Mouse (Mus musculus) stomach, postnatal 0 days (tissue): Measurements from ENCODE around the gene Hoxa13. TPM values are rescaled to one million over a fixed set of nuclear protein-coding genes. Genes with fewer than 3 reads are reported as not detected.

Experiments
- ATAC-seq: fragments of 200-750 bp; cut with Nextera tagmentation; 2 replicates; pipeline ENCODE4 v1.8.0; 2017; ENCODE audit not compliant: low FRiP score, low TSS enrichment
- DNase-seq: peaks from one replicate; pipeline ENCODE4 v3.0.0-alpha.2; 2016; ENCODE audit warnings: low spot score
- H3K27ac ChIP-seq: fragments of 300-500 bp; sonication (generic); replicated peaks from 2 replicates; pipeline ENCODE4 v1.5.1; 2014; ENCODE audit warnings: mild to moderate bottlenecking, control low read depth
- H3K27me3 ChIP-seq: fragments of 300-500 bp; sonication (generic); 2 replicates; pipeline ENCODE4 v1.6.1; 2014; ENCODE audit warnings: low read length; ENCODE audit not compliant: control insufficient read depth, insufficient read depth
- H3K36me3 ChIP-seq: fragments of 300-500 bp; sonication (generic); 2 replicates; pipeline ENCODE4 v1.6.1; 2014; ENCODE audit warnings: low read length, mixed read lengths; ENCODE audit not compliant: control insufficient read depth, insufficient read depth
- H3K4me1 ChIP-seq: fragments of 300-500 bp; sonication (generic); replicated peaks from 2 replicates; pipeline ENCODE4 v1.6.1; 2014; ENCODE audit warnings: antibody characterized with exemption; ENCODE audit not compliant: control insufficient read depth, insufficient read depth
- H3K4me2 ChIP-seq: fragments of 300-500 bp; sonication (generic); replicated peaks from 2 replicates; pipeline ENCODE4 v1.6.1; 2014; ENCODE audit warnings: low read depth, mild to moderate bottlenecking, control low read depth, moderate library complexity
- H3K4me3 ChIP-seq: fragments of 300-500 bp; sonication (generic); 2 replicates; pipeline ENCODE4 v1.5.1; 2014; ENCODE audit warnings: low read depth, low read length, control low read depth
- H3K9ac ChIP-seq: fragments of 300-500 bp; sonication (generic); 2 replicates; pipeline ENCODE4 v1.6.1; 2014; ENCODE audit warnings: mild to moderate bottlenecking, low read length, control low read depth, mixed read lengths
- H3K9me3 ChIP-seq: fragments of 300-500 bp; sonication (generic); 2 replicates; pipeline ENCODE4 v1.6.1; 2016; ENCODE audit warnings: low read length; ENCODE audit not compliant: control insufficient read depth
- CTCF ChIP-seq: IDR thresholded peaks from 2 replicates; pipeline ENCODE4 v1.5.1; 2016; ENCODE audit warnings: antibody characterized with exemption, low read depth, mild to moderate bottlenecking, moderate library complexity
- EP300 ChIP-seq: optimal IDR thresholded peaks from 2 replicates; pipeline ENCODE3; 2016; ENCODE audit warnings: antibody characterized with exemption
- WGBS: fragments of 180-500 bp; shearing (Covaris S2); extraction: QIAGEN DNeasy Blood & Tissue Kit; methylation state at CpG from one replicate; pipeline ENCODE4 v1.1.7; 2014; 5-methylcytosine and 5-hydroxymethylcytosine counted together
- polyA plus RNA-seq: library from polyadenylated mRNA; unstranded; fragments of >200 nt; fragmentation: Nextera tagmentation; extraction: Ambion mirVana; gene quantifications from 2 replicates; pipeline ENCODE4 v1.2.1, GENCODE M21; 2015

The Hoxa13 gene
- polyA plus RNA-seq, 1 experiment from 2014 or later, result not detected

DNA sequence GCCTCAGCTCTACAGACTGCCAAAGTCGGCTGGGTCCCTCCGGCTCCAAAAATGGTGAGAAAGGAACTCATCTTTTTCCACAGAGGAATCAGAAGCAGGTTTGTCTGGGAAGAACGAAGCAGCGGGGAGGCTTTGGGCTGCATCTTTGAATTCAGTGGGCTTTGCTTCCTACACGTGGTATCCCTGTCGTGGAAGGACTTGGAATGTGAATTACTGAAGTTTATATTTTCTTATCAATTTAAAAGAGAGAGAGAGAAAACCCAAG lies 2.6 kb upstream of the Hoxa13 start:
- H3K27me3 ChIP-seq, result peaks cover 33% of the 10 kb centered on the region
- TF ChIP-seq CTCF (no peak), EP300 (no peak)
- WGBS, result 3% methylated on average over 6 of the region's 6 CpGs
- no peak overlapping the region for H3K9ac ChIP-seq
- no peak overlapping the region for H3K4me3 ChIP-seq
- no peak overlapping the region for H3K27ac ChIP-seq
- no peaks in the 10 kb centered on the region for H3K36me3 ChIP-seq
- DNase-seq (no peak), ATAC-seq (no peak)
- H3K4me2 ChIP-seq, result no peak overlapping the region
- H3K9me3 ChIP-seq, result no peaks in the 10 kb centered on the region
- H3K4me1 ChIP-seq, result no peaks in the 10 kb centered on the region

DNA sequence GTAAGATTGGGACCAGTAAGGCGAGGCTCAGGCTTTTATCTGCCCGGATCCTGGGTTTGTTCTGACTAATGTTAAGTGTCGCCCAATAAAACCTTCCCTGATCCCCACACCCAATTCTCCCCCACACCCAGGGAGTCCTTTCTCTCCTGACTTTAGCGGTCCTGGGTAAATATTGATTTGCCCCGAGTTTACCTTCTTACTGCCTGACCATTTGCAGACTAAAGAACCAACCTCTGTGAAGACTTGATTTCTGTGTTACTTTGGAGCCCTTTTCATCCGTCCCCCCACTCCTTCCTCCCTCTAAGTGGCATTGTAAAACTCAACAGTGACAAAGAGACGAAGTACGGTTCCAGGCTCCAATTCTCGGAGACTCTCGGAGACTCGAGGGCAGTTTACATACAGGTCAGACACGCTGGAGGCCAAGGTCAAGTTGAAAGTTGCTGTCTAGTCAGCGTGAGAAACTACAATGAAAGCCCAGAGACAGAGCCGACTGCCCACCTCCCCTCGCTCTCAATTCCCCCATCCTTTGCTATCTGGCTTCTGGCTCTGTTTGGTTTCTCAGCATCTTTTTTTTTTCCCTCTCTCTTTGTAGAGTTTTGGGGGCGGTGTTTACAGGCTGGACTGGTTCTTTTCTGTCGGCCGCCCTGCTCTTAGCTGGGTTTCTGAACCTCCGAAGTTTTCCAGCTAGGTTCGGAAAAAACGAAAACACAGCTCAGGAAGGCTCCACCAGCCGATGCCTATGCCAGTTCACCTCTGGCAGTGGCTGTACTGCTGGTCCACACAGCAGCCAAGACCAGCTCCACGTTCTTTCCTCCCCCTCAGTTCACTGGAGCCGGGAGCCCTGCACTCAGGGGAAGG lies 2.0 kb upstream of the Hoxa13 start:
- no peaks in the 10 kb centered on the region for H3K4me1 ChIP-seq
- no peaks in the 10 kb centered on the region for H3K36me3 ChIP-seq
- no peak overlapping the region for H3K4me2 ChIP-seq
- no peak overlapping the region for H3K4me3 ChIP-seq
- H3K27me3 ChIP-seq, result peaks cover 28% of the 10 kb centered on the region
- no peak overlapping the region for H3K9ac ChIP-seq
- no peaks in the 10 kb centered on the region for H3K9me3 ChIP-seq
- no peak for TF ChIP-seq EP300
- TF ChIP-seq CTCF, result no peak
- 4% methylated on average over 24 of the region's 24 CpGs for WGBS
- ATAC-seq (no peak), DNase-seq (no peak)
- no peak overlapping the region for H3K27ac ChIP-seq

DNA sequence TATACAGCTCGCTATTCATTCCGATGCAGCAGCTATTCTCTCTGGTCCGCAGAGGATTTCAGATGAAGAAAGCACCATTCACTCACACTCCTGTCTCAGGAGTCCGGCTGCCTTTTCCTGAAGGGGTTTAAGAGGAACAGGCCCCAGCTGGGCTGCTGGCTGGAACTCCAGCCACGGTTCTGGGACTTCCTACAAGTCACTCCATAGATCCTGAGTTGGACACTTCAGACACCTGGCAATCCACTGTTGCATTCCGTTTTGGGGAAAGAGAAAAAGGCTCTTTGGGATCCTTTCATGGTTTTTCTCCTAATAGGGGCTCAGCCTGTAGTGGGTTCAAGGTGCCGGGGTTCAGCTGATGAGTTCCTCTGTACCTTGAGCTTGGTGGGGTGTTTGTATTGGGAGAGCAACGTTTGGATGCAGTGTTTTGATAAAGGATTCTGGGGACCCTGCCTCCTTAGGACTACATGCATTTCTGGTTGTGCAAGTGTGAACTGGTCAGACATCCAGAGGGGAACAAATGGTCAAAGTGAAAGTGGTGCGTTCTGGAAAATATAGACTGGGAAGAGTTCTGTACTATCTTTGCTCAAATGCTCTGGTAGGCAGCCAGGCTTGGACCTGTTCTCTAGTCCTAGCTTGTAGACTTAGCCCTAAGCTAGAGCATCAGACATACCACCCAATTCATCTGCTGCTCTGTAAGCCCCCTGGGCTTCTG lies 1.2 kb upstream of the Hoxa13 start:
- Histone ChIP-seq H3K4me2 (no peak overlapping the region), H3K27me3 (peaks cover 25% of the 10 kb centered on the region), H3K27ac (no peak overlapping the region), H3K9ac (no peak overlapping the region), H3K9me3 (no peaks in the 10 kb centered on the region), H3K36me3 (no peaks in the 10 kb centered on the region), H3K4me1 (no peaks in the 10 kb centered on the region), H3K4me3 (no peak overlapping the region)
- ATAC-seq, result no peak
- WGBS, result 4% methylated on average over 9 of the region's 9 CpGs
- peak; percentile 16 for DNase-seq
- TF ChIP-seq EP300 (no peak), CTCF (no peak)

DNA sequence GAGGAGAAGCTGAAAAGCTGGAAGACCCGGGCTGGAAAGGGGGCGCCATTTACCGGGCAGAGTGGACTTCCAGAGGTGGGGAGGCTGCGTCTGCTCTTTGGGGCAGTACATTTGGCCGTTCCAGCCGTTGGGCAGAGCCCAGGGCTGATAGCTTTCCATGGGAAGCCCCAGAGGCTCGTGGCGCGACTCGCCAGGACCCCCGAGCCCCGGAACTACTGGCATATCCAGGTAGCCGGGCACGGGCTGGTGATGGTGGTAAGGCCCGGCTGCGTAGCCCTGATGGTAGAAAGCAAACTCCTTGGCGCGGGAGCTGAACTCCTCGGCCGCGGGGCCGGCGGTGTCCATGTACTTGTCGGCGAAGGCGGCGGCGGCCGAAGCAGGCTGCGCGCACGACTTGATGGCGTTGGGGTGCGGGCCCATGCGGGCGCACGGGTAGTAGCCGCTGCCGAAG lies 844 bp downstream of the Hoxa13 start:
- H3K27ac ChIP-seq, result no peak overlapping the region
- H3K4me1 ChIP-seq, result no peaks in the 10 kb centered on the region
- H3K36me3 ChIP-seq, result no peaks in the 10 kb centered on the region
- no peaks in the 10 kb centered on the region for H3K9me3 ChIP-seq
- 1% methylated on average over 37 of the region's 39 CpGs for WGBS
- H3K27me3 ChIP-seq, result peaks cover 26% of the 10 kb centered on the region
- DNase-seq (no peak), ATAC-seq (no peak)
- H3K9ac ChIP-seq, result no peak overlapping the region
- TF ChIP-seq CTCF (no peak), EP300 (no peak)
- no peak overlapping the region; the same call in 1 of the 2 replicates for H3K4me3 ChIP-seq
- H3K4me2 ChIP-seq, result peak overlapping the region; percentile 55; the same call in 1 of the 2 replicates

DNA sequence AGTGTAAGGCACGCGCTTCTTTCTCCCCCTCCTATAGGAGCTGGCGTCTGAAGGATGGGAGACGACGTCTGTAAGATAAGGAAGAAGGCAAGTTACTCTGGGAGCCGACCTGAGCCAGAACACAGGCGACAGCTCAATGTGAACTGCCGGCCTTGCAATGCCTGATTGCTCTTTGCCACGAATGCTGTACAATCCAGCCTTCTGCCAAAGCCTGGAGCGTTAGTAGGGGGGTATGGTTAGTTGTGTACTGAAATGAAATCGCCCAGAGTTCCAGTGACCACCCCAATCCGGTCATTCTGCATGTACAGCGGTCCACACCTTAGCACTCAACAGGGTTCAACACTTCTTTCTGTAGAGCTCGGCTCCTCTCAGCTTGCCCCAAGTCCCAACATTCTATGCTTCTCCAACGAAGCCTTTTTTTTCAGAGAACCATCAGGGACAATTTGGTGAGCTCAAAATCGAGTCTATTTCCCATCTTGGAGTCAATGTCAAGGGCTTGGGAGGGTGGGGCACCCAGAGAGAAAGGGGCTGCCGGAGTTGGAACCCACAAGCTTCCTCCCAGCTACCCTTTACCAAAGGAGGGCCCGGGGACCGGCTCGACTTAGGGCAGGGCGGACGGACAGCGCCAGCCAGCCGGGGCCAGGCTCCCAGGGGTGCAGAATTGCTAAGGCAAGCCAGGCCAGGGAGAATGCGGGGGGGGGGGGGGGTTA lies 1.4 kb downstream of the Hoxa13 start:
- WGBS, result 4% methylated on average over 25 of the region's 25 CpGs

More for the DNA sequence above, 1.4 kb downstream of the Hoxa13 start:
- Histone ChIP-seq H3K27me3 (peaks cover 23% of the 10 kb centered on the region), H3K36me3 (no peaks in the 10 kb centered on the region), H3K9me3 (no peaks in the 10 kb centered on the region), H3K4me2 (no peak overlapping the region), H3K27ac (no peak overlapping the region), H3K4me3 (no peak overlapping the region), H3K4me1 (no peaks in the 10 kb centered on the region), H3K9ac (no peak overlapping the region)
- peak; percentile 39; the same call in 1 of the 2 replicates for ATAC-seq
- no peak for TF ChIP-seq EP300
- no peak for TF ChIP-seq CTCF
- DNase-seq, result no peak
